Mouse (Mus musculus) megakaryocyte, adult 5-6 weeks (primary cell): Measurements from ENCODE around the gene Olfr486. TPM values are rescaled to one million over a fixed set of nuclear protein-coding genes. Genes with fewer than 3 reads are reported as not detected.
"Not testable (repeated sequence)": the region's sequence is repeated elsewhere in the genome, so short reads cannot be mapped to it uniquely, and the experiment has no call there.

Experiments
- ATAC-seq: 2 replicates; pipeline ENCODE4 v1.8.0; 2016; ENCODE audit warnings: mild to moderate bottlenecking, inconsistent platforms; ENCODE audit not compliant: poor library complexity, severe bottlenecking
- total RNA-seq, 2 experiments: library from RNA; stranded (forward) in 1 of 2; stranded (reverse) in 1 of 2; fragments of 153-499, 151-499 nt in 1 of 2; fragments of 221-1000, 200-1000 nt in 1 of 2; gene quantifications; 2 replicates each; pipeline versions ENCODE4 v1.2.3 to v1.2.4; 2015 to 2017

Olfr486 gene
- total RNA-seq (2015): not detected in 2 replicates
- not detected in 2 replicates for total RNA-seq (2017)

- ATAC-seq: not testable (repeated sequence)
Measured at GRCm38 (mm10) chr7:108172642-108173041, at the start of gene Olfr486. Olfr486 (minus strand) TSS chr7:108172742.

GRCm38 (mm10) chr7:108214536-108214935, 42.0 kb upstream of the Olfr486 start, which contains the start of gene Olfr487:
Olfr487 (minus strand) TSS chr7:108214636.
- ATAC-seq: not testable (repeated sequence)

GRCm38 (mm10) chr7:108196938-108197337, 24.4 kb upstream of the Olfr486 start:
- ATAC-seq: no peak

GRCm38 (mm10) chr7:108196337-108196736, 23.8 kb upstream of the Olfr486 start:
- ATAC-seq: not testable (repeated sequence)

GRCm38 (mm10) chr7:108192714-108193113, 20.2 kb upstream of the Olfr486 start:
- ATAC-seq: not testable (repeated sequence)

- not testable (repeated sequence) for ATAC-seq
Measured at GRCm38 (mm10) chr7:108191196-108191595, 18.7 kb upstream of the Olfr486 start.

GRCm38 (mm10) chr7:108185237-108185636, 12.7 kb upstream of the Olfr486 start:
- not testable (repeated sequence) for ATAC-seq

GRCm38 (mm10) chr7:108184401-108184800, 11.9 kb upstream of the Olfr486 start:
- not testable (repeated sequence) for ATAC-seq

- ATAC-seq: no peak
Measured at GRCm38 (mm10) chr7:108159771-108160170, 12.8 kb downstream of the Olfr486 start, which contains the start of gene Olfr485. Olfr485 (minus strand) TSS chr7:108159871.

- ATAC-seq: no peak
Measured at GRCm38 (mm10) chr7:108127349-108127748, 45.2 kb downstream of the Olfr486 start, which contains the start of gene Olfr484. Olfr484 (minus strand) TSS chr7:108127449.

Other genes with a start within 250 kb of the Olfr486 start
- not detected in 2 replicates for gene Olfr473, start 242.3 kb downstream of the Olfr486 start, total RNA-seq (2015)
- not detected in 2 replicates for gene Olfr473, start 242.3 kb downstream of the Olfr486 start, total RNA-seq (2017)
- not detected in 2 replicates for gene Olfr474, start 218.1 kb downstream of the Olfr486 start, total RNA-seq (2015)
- gene Olfr474, start 218.1 kb downstream of the Olfr486 start, total RNA-seq (2017): not detected in 2 replicates
- gene Olfr476, start 207.9 kb downstream of the Olfr486 start, total RNA-seq (2015): not detected in 2 replicates
- not detected in 2 replicates for gene Olfr476, start 207.9 kb downstream of the Olfr486 start, total RNA-seq (2017)
- not detected in 2 replicates for gene Olfr477, start 186.0 kb downstream of the Olfr486 start, total RNA-seq (2015)
- gene Olfr477, start 186.0 kb downstream of the Olfr486 start, total RNA-seq (2017): not detected in 2 replicates
- gene Olfr478, start 138.8 kb downstream of the Olfr486 start, total RNA-seq (2015): not detected in 2 replicates
- not detected in 2 replicates for gene Olfr478, start 138.8 kb downstream of the Olfr486 start, total RNA-seq (2017)
- not detected in 2 replicates for gene Olfr479, start 122.0 kb downstream of the Olfr486 start, total RNA-seq (2015)
- gene Olfr479, start 122.0 kb downstream of the Olfr486 start, total RNA-seq (2017): not detected in 2 replicates
- gene Olfr480, start 105.4 kb downstream of the Olfr486 start, total RNA-seq (2015): not detected in 2 replicates
- gene Olfr480, start 105.4 kb downstream of the Olfr486 start, total RNA-seq (2017): not detected in 2 replicates
- gene Olfr481, start 92.9 kb downstream of the Olfr486 start, total RNA-seq (2015): not detected in 2 replicates
- not detected in 2 replicates for gene Olfr481, start 92.9 kb downstream of the Olfr486 start, total RNA-seq (2017)
- gene Olfr482, start 75.2 kb downstream of the Olfr486 start, total RNA-seq (2015): not detected in 2 replicates
- gene Olfr482, start 75.2 kb downstream of the Olfr486 start, total RNA-seq (2017): not detected in 2 replicates
- not detected in 2 replicates for gene Olfr483, start 71.9 kb downstream of the Olfr486 start, total RNA-seq (2015)
- gene Olfr483, start 71.9 kb downstream of the Olfr486 start, total RNA-seq (2017): not detected in 2 replicates
- gene Olfr484, start 45.3 kb downstream of the Olfr486 start, total RNA-seq (2015): not detected in 2 replicates
- not detected in 2 replicates for gene Olfr484, start 45.3 kb downstream of the Olfr486 start, total RNA-seq (2017)
- not detected in 2 replicates for gene Olfr485, start 12.9 kb downstream of the Olfr486 start, total RNA-seq (2015)
- gene Olfr485, start 12.9 kb downstream of the Olfr486 start, total RNA-seq (2017): not detected in 2 replicates
- not detected in 2 replicates for gene Olfr487, start 41.9 kb upstream of the Olfr486 start, total RNA-seq (2015)
- gene Olfr487, start 41.9 kb upstream of the Olfr486 start, total RNA-seq (2017): not detected in 2 replicates
- not detected in 2 replicates for gene Olfr488, start 85.6 kb upstream of the Olfr486 start, total RNA-seq (2015)
- gene Olfr488, start 85.6 kb upstream of the Olfr486 start, total RNA-seq (2017): not detected in 2 replicates
- gene Olfr490, start 116.2 kb upstream of the Olfr486 start, total RNA-seq (2015): not detected in 2 replicates
- not detected in 2 replicates for gene Olfr490, start 116.2 kb upstream of the Olfr486 start, total RNA-seq (2017)
- not detected in 2 replicates for gene Olfr491, start 140.7 kb upstream of the Olfr486 start, total RNA-seq (2015)
- gene Olfr491, start 140.7 kb upstream of the Olfr486 start, total RNA-seq (2017): not detected in 2 replicates
- gene Olfr492, start 150.9 kb upstream of the Olfr486 start, total RNA-seq (2015): not detected in 2 replicates
- not detected in 2 replicates for gene Olfr492, start 150.9 kb upstream of the Olfr486 start, total RNA-seq (2017)
- not detected in 2 replicates for gene Olfr493, start 174.2 kb upstream of the Olfr486 start, total RNA-seq (2015)
- gene Olfr493, start 174.2 kb upstream of the Olfr486 start, total RNA-seq (2017): not detected in 2 replicates
- not detected in 2 replicates for gene Olfr494, start 192.6 kb upstream of the Olfr486 start, total RNA-seq (2015)
- not detected in 2 replicates for gene Olfr494, start 192.6 kb upstream of the Olfr486 start, total RNA-seq (2017)
- gene Olfr495, start 220.4 kb upstream of the Olfr486 start, total RNA-seq (2015): not detected in 2 replicates
- gene Olfr495, start 220.4 kb upstream of the Olfr486 start, total RNA-seq (2017): not detected in 2 replicates
- not detected in 2 replicates for gene Olfr497, start 247.7 kb upstream of the Olfr486 start, total RNA-seq (2015)
- not detected in 2 replicates for gene Olfr497, start 247.7 kb upstream of the Olfr486 start, total RNA-seq (2017)